Mouse (Mus musculus) retina, postnatal 1 day (tissue): ENCODE measurements around the gene Gm27179.
"Not testable (repeated sequence)": the region's sequence is repeated elsewhere in the genome, so short reads cannot be mapped to it uniquely, and the experiment has no call there.

Experiments
- DNase-seq: peaks from one replicate; pipeline ENCODE4 v3.0.0-alpha.2; 2012

The Gm27179 gene

GRCm38 (mm10) chr14:69512449-69512848 lies at the start of gene Gm27179:
TSS of gene Gm27179 (minus strand) at chr14:69512549.
- DNase-seq, result not testable (repeated sequence)

DNA sequence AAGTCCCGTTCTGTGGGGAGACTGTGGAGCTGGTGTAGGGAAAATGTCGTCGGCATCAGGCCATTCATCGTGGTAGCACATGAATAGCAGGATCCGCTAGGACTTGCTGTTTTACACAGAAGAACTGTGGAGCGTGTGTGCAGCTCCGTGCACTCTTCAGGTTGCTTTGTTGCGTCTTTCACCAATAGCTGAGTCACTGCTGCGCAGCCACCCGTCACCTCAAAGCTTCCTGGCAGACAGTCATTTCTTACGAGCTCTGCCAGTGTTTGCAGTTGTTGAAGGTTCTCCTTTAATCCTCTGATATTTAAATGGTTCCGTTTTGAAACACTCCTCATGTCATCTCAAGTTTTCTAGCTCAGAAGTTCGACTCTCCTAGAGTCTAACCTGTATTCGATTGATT lies 45.2 kb upstream of the Gm27179 start:
- not testable (repeated sequence) for DNase-seq

DNA sequence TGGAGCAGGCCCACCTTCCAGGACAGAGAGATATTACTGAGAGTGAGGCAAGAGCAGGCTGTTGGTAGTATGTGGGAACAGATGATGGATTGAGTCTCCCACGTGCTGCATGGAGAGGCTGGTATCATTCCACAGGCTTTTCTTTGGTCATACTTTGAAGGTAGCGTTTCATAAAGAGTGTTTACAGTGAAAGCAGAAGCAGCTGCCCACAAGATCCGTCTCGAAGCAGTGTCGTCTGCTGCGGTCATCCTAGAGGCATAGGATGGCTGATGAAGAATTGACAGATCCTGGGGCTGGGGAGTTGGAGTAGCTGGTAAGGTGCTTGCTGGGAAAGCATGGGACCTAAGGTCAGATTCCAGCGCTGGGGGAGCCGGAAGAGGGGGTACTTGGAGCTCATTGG lies 44.5 kb upstream of the Gm27179 start:
- DNase-seq, result not testable (repeated sequence)

GRCm38 (mm10) chr14:69555110-69555831 lies 42.9 kb upstream of the Gm27179 start, which contains the start of gene Entpd4b:
TSS of gene Entpd4b (plus strand) at chr14:69555424.
- DNase-seq, result not testable (repeated sequence)

DNA sequence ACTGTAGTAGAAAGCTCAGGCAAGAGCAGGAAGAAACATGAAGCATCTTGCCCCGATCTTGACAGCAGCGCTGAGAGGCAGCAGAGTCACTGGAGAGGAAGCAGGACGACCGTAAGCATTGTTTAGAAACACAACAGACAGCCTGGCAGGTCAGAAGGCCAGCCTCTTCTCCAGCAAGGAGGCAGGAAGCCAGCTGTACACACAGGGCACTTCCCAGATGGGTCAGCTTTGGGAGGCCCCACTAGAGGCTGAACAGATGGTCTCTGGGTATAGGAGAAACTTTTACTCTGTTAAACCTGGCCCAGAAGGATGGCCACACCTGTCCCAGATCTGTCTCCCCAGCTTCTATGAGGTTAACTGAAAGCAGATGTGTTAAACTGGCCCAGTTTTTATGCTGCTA lies 35.0 kb upstream of the Gm27179 start:
- DNase-seq, result not testable (repeated sequence)

- DNase-seq, result not testable (repeated sequence)
These were observed 32.7 kb upstream of the Gm27179 start for GRCm38 (mm10) chr14:69545052-69545451.

- DNase-seq, result not testable (repeated sequence)
These were observed 31.7 kb upstream of the Gm27179 start for GRCm38 (mm10) chr14:69544033-69544432.

- not testable (repeated sequence) for DNase-seq
These were observed 30.3 kb upstream of the Gm27179 start for GRCm38 (mm10) chr14:69542695-69543094.

DNA sequence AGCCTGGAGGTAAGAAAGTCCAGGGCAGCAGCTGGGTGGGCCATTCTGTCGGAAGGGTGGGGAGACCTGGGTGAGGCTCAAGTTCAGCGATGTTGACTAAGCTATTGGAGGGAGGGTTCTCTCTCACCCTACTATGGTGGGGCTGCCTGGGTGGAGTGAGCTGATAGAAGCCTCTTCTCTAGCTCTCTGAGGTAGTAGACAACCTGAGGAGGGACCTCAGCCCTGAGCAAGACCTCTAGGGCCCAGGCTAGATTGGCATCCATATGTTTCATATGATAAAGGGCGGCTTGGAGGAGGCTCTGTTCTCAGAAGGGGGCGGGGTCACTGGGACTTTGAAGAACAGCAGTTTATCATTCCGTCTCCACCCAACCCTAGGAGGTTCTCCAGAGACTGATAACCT lies 27.8 kb upstream of the Gm27179 start:
- not testable (repeated sequence) for DNase-seq

DNA sequence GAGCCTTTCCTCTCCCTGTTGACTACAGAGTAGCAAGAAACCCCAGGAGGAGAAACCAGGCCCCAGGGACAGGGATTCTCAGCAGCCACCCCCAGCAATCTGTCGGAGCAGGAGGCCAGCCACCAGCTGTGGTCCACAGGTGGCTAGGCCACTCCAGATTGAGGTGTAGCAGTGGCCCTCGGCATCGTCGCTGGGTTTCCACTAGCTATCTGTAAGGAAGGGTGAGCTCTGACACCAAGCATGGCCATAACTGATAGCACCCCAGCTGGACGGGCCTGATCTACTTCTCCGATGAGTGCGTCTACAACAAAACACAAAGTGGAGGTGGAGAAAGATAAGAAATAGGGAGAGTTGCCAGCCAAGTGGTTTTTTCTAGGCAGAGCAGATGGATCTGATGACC lies 24.2 kb upstream of the Gm27179 start:
- DNase-seq, result not testable (repeated sequence)

DNA sequence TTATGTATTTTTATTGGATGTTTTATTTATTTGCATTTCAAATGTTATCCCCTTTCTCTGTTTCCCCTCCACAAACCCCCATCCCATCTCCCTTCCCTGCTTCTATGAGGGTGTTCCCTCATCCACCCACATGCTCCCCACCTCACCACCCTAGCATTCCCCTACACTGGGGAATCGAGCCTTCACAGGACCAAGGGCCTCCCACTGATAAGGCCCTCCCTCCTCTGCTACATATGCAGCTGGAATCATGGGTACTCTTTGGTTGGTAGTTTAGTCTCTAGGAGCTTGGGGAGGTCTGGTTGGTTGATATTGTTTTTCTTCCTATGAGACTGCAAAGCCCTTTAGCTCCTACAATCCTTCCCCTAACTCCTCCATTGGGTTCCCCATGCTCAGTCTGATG lies 13.9 kb upstream of the Gm27179 start:
- not testable (repeated sequence) for DNase-seq

DNA sequence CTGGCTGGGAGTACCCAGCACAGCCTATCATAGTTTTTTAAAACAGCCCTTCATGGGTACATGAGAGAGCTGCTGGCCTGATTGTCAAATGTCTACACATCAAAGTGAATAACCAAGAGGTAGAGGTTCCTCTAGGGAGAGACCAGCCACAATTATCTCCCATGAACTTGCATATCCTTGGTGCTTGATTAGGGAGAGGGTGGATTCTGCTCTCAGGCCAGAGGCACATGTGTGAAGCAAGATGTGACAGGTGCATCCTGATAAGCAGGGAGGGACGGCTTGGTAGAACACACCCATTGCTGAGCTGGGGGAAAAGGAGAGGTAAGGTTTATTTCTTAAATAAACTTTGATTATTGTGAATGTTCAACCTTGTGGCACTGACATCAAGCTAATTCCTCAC lies 10.7 kb upstream of the Gm27179 start:
- DNase-seq, result not testable (repeated sequence)

- DNase-seq, result not testable (repeated sequence)
These were observed 8.5 kb upstream of the Gm27179 start for GRCm38 (mm10) chr14:69520810-69521209.

- DNase-seq, result not testable (repeated sequence)
These were observed 5.3 kb downstream of the Gm27179 start for GRCm38 (mm10) chr14:69507000-69507399.

GRCm38 (mm10) chr14:69503174-69503573 lies 9.2 kb downstream of the Gm27179 start, which contains the start of gene Gm16867:
TSS of gene Gm16867 (minus strand) at chr14:69503362.
- not testable (repeated sequence) for DNase-seq

DNA sequence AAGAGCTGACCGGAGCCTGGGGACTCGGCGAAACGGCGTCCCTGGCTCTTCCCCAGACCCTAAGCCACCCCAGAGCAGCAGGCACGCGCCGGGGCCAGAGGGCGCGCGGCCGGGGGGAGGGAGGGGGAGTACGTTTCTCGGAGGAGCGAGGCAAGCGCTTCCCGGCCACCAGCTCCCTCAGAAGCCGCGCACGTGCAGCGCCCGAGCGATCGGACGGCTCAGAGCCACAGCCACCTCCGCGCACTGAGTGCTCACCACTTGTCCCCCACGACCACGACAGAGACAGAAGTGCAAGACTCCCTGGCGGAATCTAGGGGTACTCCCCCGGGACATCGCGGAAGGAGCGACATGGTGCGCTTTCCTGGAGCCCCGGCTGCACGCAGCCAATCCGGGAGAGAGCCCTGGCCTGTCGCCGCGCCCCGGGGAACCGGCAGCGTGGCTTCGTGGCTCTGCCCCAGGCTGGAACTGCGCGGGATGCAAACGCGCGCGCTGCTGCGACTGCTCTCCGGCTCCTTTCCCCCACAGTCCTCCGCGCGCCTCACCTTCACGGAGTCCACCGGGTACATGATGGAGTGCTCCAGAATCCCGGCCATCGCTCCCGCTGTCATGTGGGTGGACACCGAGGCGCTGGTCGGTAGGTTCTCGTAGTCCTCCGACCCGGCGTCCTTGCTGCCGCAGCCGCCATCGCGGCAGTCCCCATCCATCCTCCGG lies 9.8 kb downstream of the Gm27179 start:
- DNase-seq, result not testable (repeated sequence)

GRCm38 (mm10) chr14:69496259-69496658 lies 16.1 kb downstream of the Gm27179 start:
- not testable (repeated sequence) for DNase-seq

GRCm38 (mm10) chr14:69494946-69495345 lies 17.4 kb downstream of the Gm27179 start:
- not testable (repeated sequence) for DNase-seq

DNA sequence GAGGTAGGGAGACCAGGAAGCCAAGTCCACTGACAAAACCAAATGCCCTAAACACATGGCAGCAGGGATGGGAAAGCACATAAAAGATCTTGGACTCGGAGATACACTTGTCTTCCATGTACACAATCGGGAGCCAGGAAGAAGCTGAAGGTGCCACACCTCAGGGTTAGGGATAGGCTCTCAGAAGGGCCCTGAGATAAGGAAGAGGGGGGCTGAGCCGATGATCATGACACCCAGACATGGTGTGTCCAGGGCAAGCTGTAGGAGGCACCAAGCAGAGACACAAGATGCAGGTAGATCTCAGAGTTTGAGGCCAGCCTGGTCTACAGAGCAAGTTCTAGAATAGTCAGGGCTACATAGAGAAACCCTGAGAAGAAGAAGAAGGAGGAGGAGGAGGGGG lies 17.8 kb downstream of the Gm27179 start:
- not testable (repeated sequence) for DNase-seq

GRCm38 (mm10) chr14:69488001-69488400 lies 24.3 kb downstream of the Gm27179 start:
- DNase-seq, result not testable (repeated sequence)

- not testable (repeated sequence) for DNase-seq
These were observed 26.7 kb downstream of the Gm27179 start for GRCm38 (mm10) chr14:69485466-69486135.

DNA sequence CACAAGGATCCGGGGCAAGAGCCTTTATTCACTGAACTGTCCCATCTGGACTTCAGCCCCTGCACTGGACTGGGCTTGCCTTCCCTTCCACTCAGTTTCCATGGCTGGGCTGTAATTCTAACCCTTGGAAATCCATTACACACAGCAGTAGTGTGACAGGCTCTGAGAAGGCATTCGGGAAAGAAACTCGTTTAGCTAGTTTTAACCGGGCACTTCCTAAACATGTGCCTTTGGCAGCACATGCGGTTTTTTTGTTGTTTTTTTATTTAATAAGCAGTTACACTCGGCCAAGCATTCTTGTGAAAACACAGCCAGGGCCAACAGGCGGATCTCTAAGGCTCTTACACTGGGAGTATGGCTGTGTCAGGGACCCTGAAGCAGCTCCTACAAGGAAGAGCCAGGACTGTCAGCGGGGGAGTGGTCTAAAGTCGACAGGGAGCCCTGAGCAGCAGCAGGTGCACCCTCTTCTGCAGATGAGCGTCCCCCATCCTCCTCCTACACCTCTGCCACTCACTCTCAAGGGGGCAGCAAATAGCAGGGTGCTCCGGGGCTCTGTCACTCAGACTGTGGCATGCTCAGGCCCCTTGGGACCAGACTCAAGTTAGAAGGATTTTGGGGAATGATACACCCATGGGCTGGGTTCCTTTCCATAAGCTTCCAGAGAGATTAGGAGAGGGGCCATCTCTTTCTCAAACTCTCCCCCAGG lies 38.3 kb downstream of the Gm27179 start:
- not testable (repeated sequence) for DNase-seq

DNA sequence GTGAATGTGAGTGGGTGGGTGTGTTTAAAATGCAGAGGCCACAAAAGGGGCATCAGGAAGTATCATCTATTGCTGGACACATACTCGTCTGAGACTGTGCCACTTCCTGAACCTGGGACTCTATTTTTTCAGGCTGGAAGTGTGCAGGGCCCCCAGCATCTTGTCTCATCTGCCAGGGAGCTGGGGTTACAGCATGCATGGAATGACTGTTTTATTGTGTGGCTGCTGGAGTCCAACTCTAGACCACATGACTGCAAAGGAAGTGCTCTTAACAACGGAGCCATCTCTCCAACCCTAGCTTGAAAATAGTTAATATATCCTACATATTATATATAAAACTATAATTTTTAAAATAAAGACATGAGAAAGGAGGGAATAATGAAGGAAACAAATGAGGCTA lies 39.0 kb downstream of the Gm27179 start:
- DNase-seq, result not testable (repeated sequence)
